Mouse (Mus musculus): ENCODE measurements around the gene Afap1.

Afap1 gene

DNA sequence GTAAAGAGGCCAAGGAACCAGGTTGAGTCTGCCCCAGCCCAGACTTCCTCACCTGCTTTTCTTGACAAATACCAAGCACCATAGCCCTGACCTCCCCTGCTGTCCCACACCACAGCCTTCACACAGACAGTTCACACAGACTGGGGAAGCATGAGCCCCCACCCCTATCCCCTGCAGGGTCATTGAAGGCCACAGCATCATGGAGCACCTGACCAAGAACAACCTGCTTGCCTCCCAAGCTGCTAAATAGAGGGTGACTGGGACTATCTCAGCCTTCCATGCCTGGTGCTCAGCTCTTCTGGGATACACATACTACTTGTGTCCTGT is 148.1 kb downstream of the Afap1 start:
- no peak for DNase-seq (ENCODE audit: low spot score)

DNA sequence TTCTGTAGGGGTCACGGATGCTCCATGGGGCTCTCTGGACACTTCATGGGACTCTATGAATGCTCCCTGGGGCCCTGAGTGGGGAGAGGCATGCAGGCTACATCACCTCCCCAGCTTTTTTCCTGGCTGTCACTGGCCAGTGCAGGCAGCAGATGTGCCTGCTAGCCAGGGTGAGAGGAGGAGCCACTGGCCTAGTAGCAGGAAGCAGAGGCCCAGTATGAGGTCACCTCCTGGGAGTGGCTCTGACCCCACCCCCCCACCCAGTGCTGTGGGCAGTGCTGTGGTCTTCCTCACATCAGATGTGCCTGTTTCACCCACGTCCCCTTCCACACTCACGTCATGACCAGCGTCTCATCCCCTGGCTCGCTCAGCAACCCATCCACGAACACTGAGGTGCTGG is 148.6 kb downstream of the Afap1 start:
- DNase-seq (ENCODE audit: low spot score): no peak

DNA sequence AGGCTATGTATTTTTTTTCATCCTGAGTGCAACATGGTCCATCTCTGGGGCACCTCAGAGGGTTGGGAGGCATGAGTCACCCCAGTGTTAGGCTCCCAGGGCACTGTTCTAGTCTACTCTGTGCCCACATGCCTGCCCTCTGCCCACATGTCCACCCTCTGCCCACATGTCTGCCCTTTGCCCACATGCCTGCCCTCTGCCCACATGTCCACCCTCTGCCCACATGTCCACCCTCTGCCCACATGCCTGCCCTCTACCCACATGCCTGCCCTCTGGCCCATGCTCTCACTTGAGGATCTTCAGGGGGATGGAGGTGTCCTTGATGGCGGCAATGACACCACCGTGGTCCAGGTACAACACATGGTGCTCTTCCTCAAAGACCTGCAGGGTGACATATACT is 150.0 kb downstream of the Afap1 start:
- DNase-seq (ENCODE audit: low spot score): no peak
